Mouse (Mus musculus): ENCODE data around the gene Dctd. TPM values are rescaled to one million over a fixed set of nuclear protein-coding genes. Genes with fewer than 3 reads are reported as not detected.

Gene Dctd
- total and polyA plus RNA-seq, 2 experiments from 2014 or later: 7.6 to 11.6 TPM

GRCm38 (mm10) chr8:48109856-48110780 is 11.2 kb downstream of the Dctd start:
- Histone ChIP-seq H3K4me3 (ENCODE audit: low read depth, low read length) (peak overlapping the region; percentile 84), H3K9me3 (replicated peaks; ENCODE audit: control insufficient read depth, low read length) (no peaks in the 10 kb centered on the region), H3K36me3 (replicated peaks; ENCODE audit: control insufficient read depth, insufficient read depth, low read length) (no peaks in the 10 kb centered on the region), H3K27ac (ENCODE audit: low read depth) (peak overlapping the region; percentile 38; the same call in 1 of the 2 replicates), H3K9ac (replicated peaks; ENCODE audit: low read depth, low read length) (peak overlapping the region; percentile 74), H3K4me2 (ENCODE audit: low read depth, low read length) (peak overlapping the region; percentile 97), H3K27me3 (ENCODE audit: control insufficient read depth, insufficient read depth, low read length) (no peaks in the 10 kb centered on the region), H3K4me1 (ENCODE audit: control insufficient read depth, insufficient read depth) (0 out of 2 replicates have a peak, but pooled peaks cover 5% of the 10 kb centered on the region)
- WGBS: under 1% methylated on average over 52 of the region's 61 CpGs
- DNase-seq (ENCODE audit: low spot score) (peak; percentile 48), ATAC-seq (ENCODE audit: insufficient read depth, low read depth) (peak; percentile 93)
- TF ChIP-seq EP300 (IDR thresholded peaks at IDR 0.05; ENCODE audit: low read depth): no peak
- no peak for TF ChIP-seq CTCF (IDR thresholded peaks at IDR 0.05; ENCODE audit: low read depth)

DNA sequence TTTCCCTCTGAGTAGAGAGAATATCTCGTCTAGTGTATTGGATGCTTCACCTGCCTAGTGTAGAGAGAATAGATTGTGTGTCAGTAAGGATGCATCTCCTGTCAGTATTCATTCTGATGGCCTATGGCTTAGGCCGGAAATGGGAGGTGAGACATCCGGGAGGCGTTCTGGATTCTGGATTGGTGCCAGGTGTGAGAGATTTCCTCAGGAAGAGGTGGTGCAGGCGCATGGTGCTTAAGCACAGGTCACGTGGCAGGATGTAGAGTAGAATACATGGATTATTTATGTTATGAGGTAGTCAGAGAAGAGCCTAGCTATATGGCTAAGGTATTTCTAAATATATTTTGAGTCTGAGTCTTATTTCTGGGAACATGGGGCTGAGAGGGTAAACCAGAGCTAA is 15.7 kb downstream of the Dctd start:
- peaks cover 15% of the 10 kb centered on the region for H3K36me3 ChIP-seq (replicated peaks; ENCODE audit: control insufficient read depth, insufficient read depth, low read length)
- no peak overlapping the region for H3K9ac ChIP-seq (replicated peaks; ENCODE audit: low read depth, low read length)
- no peak overlapping the region for H3K4me3 ChIP-seq (ENCODE audit: low read depth, low read length)
- H3K27me3 ChIP-seq (ENCODE audit: control insufficient read depth, insufficient read depth, low read length): no peaks in the 10 kb centered on the region
- DNase-seq (ENCODE audit: low spot score): peak; percentile 35
- H3K4me1 ChIP-seq (ENCODE audit: control insufficient read depth, insufficient read depth): 0 out of 2 replicates have a peak, but pooled peaks cover 5% of the 10 kb centered on the region
- ATAC-seq (ENCODE audit: insufficient read depth, low read depth): no peak; the same call in 1 of the 2 replicates
- TF ChIP-seq CTCF (IDR thresholded peaks at IDR 0.05; ENCODE audit: low read depth) (no peak), EP300 (IDR thresholded peaks at IDR 0.05; ENCODE audit: low read depth) (no peak)
- 43% methylated on average over 6 of the region's 6 CpGs for WGBS
- H3K9me3 ChIP-seq (replicated peaks; ENCODE audit: control insufficient read depth, low read length): peaks cover 10% of the 10 kb centered on the region
- H3K4me2 ChIP-seq (ENCODE audit: low read depth, low read length): no peak overlapping the region
- no peak overlapping the region for H3K27ac ChIP-seq (ENCODE audit: low read depth)

GRCm38 (mm10) chr8:48122991-48123390 is 24.1 kb downstream of the Dctd start:
- no peak overlapping the region for H3K27ac ChIP-seq (ENCODE audit: low read depth)
- H3K4me3 ChIP-seq (ENCODE audit: low read depth, low read length): no peak overlapping the region
- H3K9ac ChIP-seq (replicated peaks; ENCODE audit: low read depth, low read length): no peak overlapping the region
- no peak for ATAC-seq (ENCODE audit: insufficient read depth, low read depth)
- no peaks in the 10 kb centered on the region for H3K27me3 ChIP-seq (ENCODE audit: control insufficient read depth, insufficient read depth, low read length)
- no peaks in the 10 kb centered on the region for H3K4me1 ChIP-seq (ENCODE audit: control insufficient read depth, insufficient read depth)
- H3K4me2 ChIP-seq (ENCODE audit: low read depth, low read length): no peak overlapping the region
- H3K9me3 ChIP-seq (replicated peaks; ENCODE audit: control insufficient read depth, low read length): peaks cover 10% of the 10 kb centered on the region
- no peak for TF ChIP-seq CTCF (IDR thresholded peaks at IDR 0.05; ENCODE audit: low read depth)
- TF ChIP-seq EP300 (IDR thresholded peaks at IDR 0.05; ENCODE audit: low read depth): no peak
- no peak for DNase-seq (ENCODE audit: low spot score)
- H3K36me3 ChIP-seq (replicated peaks; ENCODE audit: control insufficient read depth, insufficient read depth, low read length): peaks cover 7% of the 10 kb centered on the region
- WGBS: 96% methylated on average over 1 of the region's 1 CpGs

- ATAC-seq (ENCODE audit: insufficient read depth, low read depth): no peak
- no peak for TF ChIP-seq CTCF (IDR thresholded peaks at IDR 0.05; ENCODE audit: low read depth)
- no peak for TF ChIP-seq EP300 (IDR thresholded peaks at IDR 0.05; ENCODE audit: low read depth)
- 94% methylated on average over 8 of the region's 8 CpGs for WGBS
Observed at GRCm38 (mm10) chr8:48124857-48125256, 26.0 kb downstream of the Dctd start.

GRCm38 (mm10) chr8:48126954-48127353 is 28.1 kb downstream of the Dctd start:
- no peaks in the 10 kb centered on the region for H3K9me3 ChIP-seq (replicated peaks; ENCODE audit: control insufficient read depth, low read length)
- TF ChIP-seq EP300 (IDR thresholded peaks at IDR 0.05; ENCODE audit: low read depth) (no peak), CTCF (IDR thresholded peaks at IDR 0.05; ENCODE audit: low read depth) (no peak)
- no peak overlapping the region for H3K4me2 ChIP-seq (ENCODE audit: low read depth, low read length)
- no peak overlapping the region for H3K4me3 ChIP-seq (ENCODE audit: low read depth, low read length)
- DNase-seq (ENCODE audit: low spot score): no peak
- H3K36me3 ChIP-seq (replicated peaks; ENCODE audit: control insufficient read depth, insufficient read depth, low read length): peaks cover 11% of the 10 kb centered on the region; the same call in 1 of the 2 replicates
- no peak for ATAC-seq (ENCODE audit: insufficient read depth, low read depth)
- 70% methylated on average over 13 of the region's 13 CpGs for WGBS
- no peaks in the 10 kb centered on the region for H3K27me3 ChIP-seq (ENCODE audit: control insufficient read depth, insufficient read depth, low read length)
- no peaks in the 10 kb centered on the region for H3K4me1 ChIP-seq (ENCODE audit: control insufficient read depth, insufficient read depth)
- no peak overlapping the region for H3K27ac ChIP-seq (ENCODE audit: low read depth)
- no peak overlapping the region for H3K9ac ChIP-seq (replicated peaks; ENCODE audit: low read depth, low read length)

More at GRCm38 (mm10) chr8:48124857-48125256, 26.0 kb downstream of the Dctd start:
- Histone ChIP-seq H3K27me3 (ENCODE audit: control insufficient read depth, insufficient read depth, low read length) (no peaks in the 10 kb centered on the region), H3K4me2 (ENCODE audit: low read depth, low read length) (no peak overlapping the region), H3K4me3 (ENCODE audit: low read depth, low read length) (no peak overlapping the region), H3K36me3 (replicated peaks; ENCODE audit: control insufficient read depth, insufficient read depth, low read length) (peaks cover 7% of the 10 kb centered on the region; the same call in 1 of the 2 replicates), H3K27ac (ENCODE audit: low read depth) (no peak overlapping the region), H3K4me1 (ENCODE audit: control insufficient read depth, insufficient read depth) (no peaks in the 10 kb centered on the region), H3K9ac (replicated peaks; ENCODE audit: low read depth, low read length) (no peak overlapping the region), H3K9me3 (replicated peaks; ENCODE audit: control insufficient read depth, low read length) (no peaks in the 10 kb centered on the region)
- DNase-seq (ENCODE audit: low spot score): no peak

All from heart, postnatal 0 days (tissue).